Mouse (Mus musculus): ENCODE results near the gene Banp.

Banp gene

GRCm38 (mm10) chr8:121950749-121951655 is 1.5 kb downstream of the Banp start:
- peak; percentile 58 for DNase-seq (ENCODE audit: low spot score)

GRCm38 (mm10) chr8:121951656-121952009 is 2.1 kb downstream of the Banp start:
- DNase-seq (ENCODE audit: low spot score), result no peak

GRCm38 (mm10) chr8:121952122-121952521 is 2.6 kb downstream of the Banp start:
- no peak for DNase-seq (ENCODE audit: low spot score)

- DNase-seq (ENCODE audit: low spot score), result no peak
These were observed 3.2 kb downstream of the Banp start for GRCm38 (mm10) chr8:121952800-121953199.

- no peak for DNase-seq (ENCODE audit: low spot score)
These were observed 4.4 kb downstream of the Banp start for GRCm38 (mm10) chr8:121953821-121954545.

- no peak for DNase-seq (ENCODE audit: low spot score)
These were observed 5.5 kb downstream of the Banp start for GRCm38 (mm10) chr8:121954981-121955555.

GRCm38 (mm10) chr8:121955825-121956500 is 6.4 kb downstream of the Banp start:
- DNase-seq (ENCODE audit: low spot score), result peak; percentile 44

- DNase-seq (ENCODE audit: low spot score), result no peak
These were observed 8.8 kb downstream of the Banp start for GRCm38 (mm10) chr8:121958395-121958794.

GRCm38 (mm10) chr8:121962892-121963291 is 13.3 kb downstream of the Banp start:
- no peak for DNase-seq (ENCODE audit: low spot score)

GRCm38 (mm10) chr8:121964716-121965512 is 15.4 kb downstream of the Banp start:
- DNase-seq (ENCODE audit: low spot score), result no peak

- DNase-seq (ENCODE audit: low spot score), result no peak
These were observed 16.6 kb downstream of the Banp start for GRCm38 (mm10) chr8:121966110-121966509.

GRCm38 (mm10) chr8:121966714-121967448 is 17.3 kb downstream of the Banp start:
- no peak for DNase-seq (ENCODE audit: low spot score)

GRCm38 (mm10) chr8:121967977-121968376 is 18.4 kb downstream of the Banp start:
- DNase-seq (ENCODE audit: low spot score), result no peak

GRCm38 (mm10) chr8:121968542-121968941 is 19.0 kb downstream of the Banp start:
- no peak for DNase-seq (ENCODE audit: low spot score)

- DNase-seq (ENCODE audit: low spot score), result no peak
These were observed 20.7 kb downstream of the Banp start for GRCm38 (mm10) chr8:121970225-121970624.

- no peak for DNase-seq (ENCODE audit: low spot score)
These were observed 22.0 kb downstream of the Banp start for GRCm38 (mm10) chr8:121971488-121972058.

- no peak for DNase-seq (ENCODE audit: low spot score)
These were observed 24.4 kb downstream of the Banp start for GRCm38 (mm10) chr8:121973906-121974305.

- DNase-seq (ENCODE audit: low spot score), result peak; percentile 32
These were observed 28.5 kb downstream of the Banp start for GRCm38 (mm10) chr8:121977819-121978590.

- DNase-seq (ENCODE audit: low spot score), result no peak
These were observed 29.1 kb downstream of the Banp start for GRCm38 (mm10) chr8:121978670-121979069.

Data from c-Kit-positive CD71-positive TER-119-positive erythroid progenitor cells, embryonic 14.5 days (primary cell).